In genomic region chr2:155436445-155436844, GRCm38 (mm10) we compare ENCODE assay signal across 9 mouse cellular contexts. TPM values are rescaled to one million over a fixed set of nuclear protein-coding genes. Genes with fewer than 3 reads are reported as not detected.
DNase-seq lines count a peak whose midpoint lies in the region; TF ChIP-seq lines count a peak whose summit lies in the region.
"Had no signal": no experiment of that assay in that cellular context is flagged by ENCODE, and none has a peak within 500 bp of the region (broad histone marks: within the 10 kb centered on the region; RNA-seq: fewer than 3 reads in every experiment).

No protein-coding gene starts in this region.

- H3K27ac ChIP-seq in layer of hippocampus, adult 2 months, result no peak overlapping the region
- H3K27ac ChIP-seq: limb, embryonic 10.5 days had no signal

- H3K4me3 ChIP-seq in layer of hippocampus, adult 2 months, result no peak overlapping the region
- H3K4me3 ChIP-seq: limb, embryonic 10.5 days had no signal

- TF ChIP-seq CTCF in layer of hippocampus, adult 2 months (conservative IDR thresholded peaks at IDR 0.05), result peak; percentile 80

- DNase-seq in adrenal gland, postnatal 14 days, result peak; percentile 27
- no peak for DNase-seq in adrenal gland, adult 2 months
- no peak for DNase-seq in layer of hippocampus, adult 2 months (ENCODE audit: low spot score in 2 of 2)
- DNase-seq in layer of hippocampus, adult 11-12 months (ENCODE audit: low spot score), result no peak
- peak; percentile 15 for DNase-seq in T-cell, adult 2 months (ENCODE audit: low spot score)
- peak; percentile 46 for DNase-seq in naive thymus-derived CD4-positive, alpha-beta T cell, adult 2 months (ENCODE audit: low read depth)
- no peak for DNase-seq in layer of hippocampus, adult 9-10 months (ENCODE audit: low spot score)
- DNase-seq in urinary bladder, postnatal 25 days (ENCODE audit: low spot score), result no peak

RNA-seq across cellular contexts. Expression of gene Ncoa6, which starts 37.2 kb away (rescaled TPM):
- total RNA-seq in adrenal gland, postnatal 14 days (2021), result 39.5 and 43.5 TPM in 2 replicates
- total RNA-seq in adrenal gland, adult 2 months (2021), result 10 to 100 TPM; 33.3 to 44.9 TPM
- polyA plus RNA-seq in adrenal gland, adult 2 months (2012; rRNA removed), result 13.8 and 16.5 TPM in 2 replicates
- 10 to 100 TPM; 70.4 to 76.3 TPM for total RNA-seq in layer of hippocampus, adult 2 months (2021)

RNA-seq across cellular contexts. Expression of gene Trp53inp2, which starts 55.6 kb away (rescaled TPM):
- total RNA-seq in adrenal gland, postnatal 14 days (2021), result 278 and 345 TPM in 2 replicates
- total RNA-seq in adrenal gland, adult 2 months (2021), result 100 to 1,000 TPM; 221 to 429 TPM
- 714 and 755 TPM in 2 replicates for polyA plus RNA-seq in adrenal gland, adult 2 months (2012; rRNA removed)
- total RNA-seq in layer of hippocampus, adult 2 months (2021), result 100 to 1,000 TPM; 109 to 111 TPM

Comparison
In these comparisons a context has a peak if more than half of its experiments do, and no peak if none do; other contexts are left out.
1. DNase-seq: peak in adrenal gland, postnatal 14 days (single experiment), T-cell, adult 2 months (single experiment) and naive thymus-derived CD4-positive, alpha-beta T cell, adult 2 months (single experiment); none in adrenal gland, adult 2 months (single experiment), layer of hippocampus, adult 2 months (0 of 2), layer of hippocampus, adult 11-12 months (single experiment), layer of hippocampus, adult 9-10 months (single experiment) and urinary bladder, postnatal 25 days (single experiment).